Comparison of ENCODE assay signal across 2 mouse cellular contexts in genomic region chr8:70629574-70630531, GRCm38 (mm10).
A peak's percentile ranks its signal among the peaks of the same experiment; 100 is the strongest.
TF ChIP-seq lines count a peak whose summit lies in the region.

No protein-coding gene starts in this region.

TF ChIP-seq in C2C12, 6 proteins besides CTCF, POLR2A, EP300 and RAD21 (continued from another document):
- TF ChIP-seq MYOD1 (IDR thresholded peaks at IDR 0.05; ENCODE audit: control insufficient read depth, insufficient read length, low read depth) (peak; percentile 82), MYOG (IDR thresholded peaks at IDR 0.05; ENCODE audit: control insufficient read depth, extremely low read depth, insufficient read length) (no peak), FOSL1 (IDR thresholded peaks at IDR 0.05; ENCODE audit: insufficient read depth, low read length, poor library complexity, severe bottlenecking) (no peak)

TF ChIP-seq in myocyte, 11 proteins besides CTCF, POLR2A, EP300 and RAD21 (continued from another document):
- no peak for TF ChIP-seq SRF (IDR thresholded peaks at IDR 0.05; ENCODE audit: control insufficient read depth, insufficient read length, low read depth)
- TF ChIP-seq REST (IDR thresholded peaks at IDR 0.05; ENCODE audit: insufficient read depth, insufficient read length), result no peak
- TF ChIP-seq MAX (IDR thresholded peaks at IDR 0.05; ENCODE audit: low read depth), result no peak
- TF ChIP-seq TCF3 (IDR thresholded peaks at IDR 0.05; ENCODE audit: insufficient read length, low read depth), result no peak
- TF ChIP-seq POLR2AphosphoS2 (IDR thresholded peaks at IDR 0.05; ENCODE audit: insufficient read length, low read depth), result peak; percentile 61
- TF ChIP-seq MYOG (IDR thresholded peaks at IDR 0.05; ENCODE audit: control insufficient read depth in 1 of 3, insufficient read depth in 1 of 3, insufficient read length in 2 of 3, low read depth in 2 of 3), result peak in 1 of 3 experiments; percentile 44
- TF ChIP-seq TCF12 (IDR thresholded peaks at IDR 0.05; ENCODE audit: insufficient read depth, poor library complexity, severe bottlenecking), result no peak
- no peak for TF ChIP-seq E2F4 (IDR thresholded peaks at IDR 0.05; ENCODE audit: insufficient read depth)
- TF ChIP-seq MYOD1 (IDR thresholded peaks at IDR 0.05; ENCODE audit: control insufficient read depth in 1 of 3, insufficient read length in 2 of 3, low read depth in 2 of 3), result peak in 1 of 3 experiments; percentile 76
